Mouse (Mus musculus) heart, embryonic 16.5 days (tissue): ENCODE data around the gene Kcnh6. TPM values are rescaled to one million over a fixed set of nuclear protein-coding genes. Genes with fewer than 3 reads are reported as not detected.
"Not testable (repeated sequence)": the region's sequence is repeated elsewhere in the genome, so short reads cannot be mapped to it uniquely, and the experiment has no call there.

Source experiments
- ATAC-seq: fragments of 200-750 bp; cut with Nextera tagmentation; replicated peaks from 2 replicates; pipeline ENCODE4 v1.8.0; 2017; ENCODE audit warnings: moderate number of reproducible peaks; ENCODE audit not compliant: insufficient read depth, low FRiP score; ENCODE audit errors: extremely low read depth
- H3K27ac ChIP-seq: fragments of 300-500 bp; sonication (generic); 2 replicates; pipeline ENCODE4 v1.5.1; 2014; ENCODE audit warnings: mild to moderate bottlenecking, low read length, control low read depth, moderate library complexity
- H3K27me3 ChIP-seq: fragments of 300-500 bp; sonication (generic); 2 replicates; pipeline ENCODE4 v1.6.1; 2014; ENCODE audit warnings: low read length, mixed read lengths; ENCODE audit not compliant: control insufficient read depth, insufficient read depth
- H3K36me3 ChIP-seq: fragments of 300-500 bp; sonication (generic); 2 replicates; pipeline ENCODE4 v1.6.1; 2014; ENCODE audit not compliant: control insufficient read depth, insufficient read depth
- H3K4me1 ChIP-seq: fragments of 300-500 bp; sonication (generic); 2 replicates; pipeline ENCODE4 v1.6.1; 2014; ENCODE audit warnings: low read length, mixed read lengths; ENCODE audit not compliant: control insufficient read depth, insufficient read depth
- H3K4me2 ChIP-seq: fragments of 300-500 bp; sonication (generic); 2 replicates; pipeline ENCODE4 v1.6.1; 2014; ENCODE audit warnings: low read depth, mild to moderate bottlenecking, control low read depth, low read length
- H3K4me3 ChIP-seq: fragments of 300-500 bp; sonication (generic); 2 replicates; pipeline ENCODE4 v1.5.1; 2014; ENCODE audit warnings: mild to moderate bottlenecking, control low read depth, low read length
- H3K9ac ChIP-seq: fragments of 300-500 bp; sonication (generic); 2 replicates; pipeline ENCODE4 v1.6.1; 2014; ENCODE audit warnings: low read length, control low read depth
- H3K9me3 ChIP-seq: fragments of 300-500 bp; sonication (generic); replicated peaks from 2 replicates; pipeline ENCODE4 v1.6.1; 2016; ENCODE audit warnings: low read length; ENCODE audit not compliant: control insufficient read depth
- WGBS: fragments of 180-500 bp; shearing (Covaris S2); extraction: QIAGEN DNeasy Blood & Tissue Kit; methylation state at CpG from one replicate; pipeline ENCODE4 v1.1.7; 2014; 5-methylcytosine and 5-hydroxymethylcytosine counted together
- polyA plus RNA-seq: library from polyadenylated mRNA; unstranded; fragments of >200 nt; fragmentation: Nextera tagmentation; extraction: Ambion mirVana; gene quantifications from 2 replicates; pipeline ENCODE4 v1.2.1, GENCODE M21; 2015

Kcnh6 gene
- polyA plus RNA-seq, 1 experiment from 2014 or later = 0.35 TPM

DNA sequence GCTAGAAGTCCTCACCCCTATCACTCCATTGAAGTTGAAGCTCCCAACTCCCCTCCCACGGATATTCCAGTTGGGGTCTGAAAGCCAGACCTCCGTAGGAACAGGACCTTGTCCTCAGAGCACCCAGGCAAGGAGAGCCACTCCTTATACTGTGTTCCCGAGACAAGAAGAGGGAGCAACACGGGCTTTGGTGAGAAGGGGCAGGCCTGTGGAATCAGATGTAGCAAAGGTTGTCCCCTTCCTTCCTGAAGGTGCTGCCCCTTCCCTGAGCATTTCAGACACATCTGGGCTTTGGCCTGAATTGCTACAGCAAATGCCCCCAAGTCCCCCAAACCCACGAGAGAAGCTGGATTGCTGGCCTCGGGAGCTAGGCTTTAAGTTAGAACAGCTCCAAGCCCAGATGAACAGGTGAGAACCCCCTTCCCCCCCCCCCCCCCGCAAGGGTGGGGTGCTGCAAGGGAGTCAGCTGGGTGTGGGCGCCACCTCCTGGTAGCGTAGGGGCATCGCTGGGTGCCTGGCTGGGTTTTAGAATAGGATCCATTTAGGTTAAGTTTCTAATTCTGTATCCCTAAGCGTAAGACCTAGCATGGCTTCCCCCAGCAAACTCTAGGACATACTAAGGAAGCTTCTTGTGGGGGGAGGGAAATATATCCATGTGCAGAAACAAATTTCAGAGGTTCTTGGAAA, 18.7 kb downstream of the Kcnh6 start:
- no peaks in the 10 kb centered on the region for H3K9me3 ChIP-seq
- no peak overlapping the region for H3K4me3 ChIP-seq
- WGBS = 29% methylated on average over 11 of the region's 11 CpGs
- no peaks in the 10 kb centered on the region; the same call in 1 of the 2 replicates for H3K27me3 ChIP-seq
- no peaks in the 10 kb centered on the region for H3K4me1 ChIP-seq
- H3K4me2 ChIP-seq = no peak overlapping the region
- H3K9ac ChIP-seq = no peak overlapping the region
- ATAC-seq = no peak; the same call in 1 of the 2 replicates
- H3K27ac ChIP-seq = no peak overlapping the region
- no peaks in the 10 kb centered on the region for H3K36me3 ChIP-seq

DNA sequence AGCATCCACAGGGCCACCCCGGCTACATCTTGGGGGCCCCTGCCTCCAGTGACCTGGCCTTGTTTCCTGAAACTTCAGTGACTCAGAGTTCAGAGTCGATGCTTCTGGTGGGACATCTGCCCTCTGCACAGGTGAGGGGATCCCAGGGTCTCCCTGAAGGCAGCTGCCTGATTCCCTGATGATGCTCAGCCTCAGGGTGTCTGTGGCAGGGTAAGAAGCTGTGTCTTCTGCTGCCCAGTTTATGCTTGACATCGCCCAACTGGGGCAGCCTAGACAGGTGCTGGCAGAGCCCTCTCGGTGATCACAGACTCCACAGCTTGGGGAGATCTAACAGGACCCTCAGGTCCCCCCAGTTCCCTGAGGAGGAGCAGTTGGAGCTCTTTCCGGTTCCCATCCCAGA, 19.7 kb downstream of the Kcnh6 start:
- no peak overlapping the region for H3K27ac ChIP-seq
- H3K36me3 ChIP-seq = no peaks in the 10 kb centered on the region
- no peak overlapping the region for H3K4me3 ChIP-seq
- no peaks in the 10 kb centered on the region for H3K4me1 ChIP-seq
- H3K9ac ChIP-seq = no peak overlapping the region
- H3K9me3 ChIP-seq = no peaks in the 10 kb centered on the region
- 84% methylated on average over 5 of the region's 5 CpGs for WGBS
- H3K27me3 ChIP-seq = no peaks in the 10 kb centered on the region
- no peak for ATAC-seq
- H3K4me2 ChIP-seq = no peak overlapping the region

DNA sequence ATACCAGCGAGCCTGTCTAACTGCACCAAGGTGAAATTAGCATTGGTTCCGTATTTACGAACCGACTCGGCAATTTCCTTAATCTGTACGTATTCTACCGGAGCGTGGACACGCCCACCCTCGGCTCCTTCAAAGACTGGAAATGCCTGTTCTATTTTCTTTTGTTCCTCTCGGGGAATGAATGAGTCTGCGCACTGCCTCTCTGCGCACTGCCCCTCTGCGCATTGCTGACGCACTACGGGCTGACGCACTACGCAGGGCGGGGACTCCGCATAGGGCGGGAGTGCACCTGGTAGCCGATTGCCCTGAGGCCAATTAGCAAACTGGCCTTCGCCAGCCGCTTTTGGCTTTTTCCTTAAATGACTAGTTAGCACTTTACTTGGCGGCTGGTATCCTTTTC, 24.1 kb downstream of the Kcnh6 start:
- H3K36me3 ChIP-seq, H3K4me1 ChIP-seq, H3K9me3 ChIP-seq, H3K27ac ChIP-seq, ATAC-seq, H3K27me3 ChIP-seq: not testable (repeated sequence)
- 0 out of 2 replicates have a peak overlapping the region, but pooled peaks have one; percentile 34 for H3K9ac ChIP-seq
- peak overlapping the region; percentile 48 for H3K4me3 ChIP-seq
- 62% methylated on average over 4 of the region's 25 CpGs for WGBS
- peak overlapping the region; percentile 43; the same call in 1 of the 2 replicates for H3K4me2 ChIP-seq

GRCm38 (mm10) chr11:106033491-106033919, 25.6 kb downstream of the Kcnh6 start:
- WGBS = 35% methylated on average over 11 of the region's 11 CpGs
- 0 out of 2 replicates have a peak overlapping the region, but pooled peaks have one; percentile 39 for H3K9ac ChIP-seq
- peak overlapping the region; percentile 51 for H3K4me2 ChIP-seq
- H3K27me3 ChIP-seq = no peaks in the 10 kb centered on the region
- ATAC-seq = no peak
- no peaks in the 10 kb centered on the region for H3K36me3 ChIP-seq
- H3K4me3 ChIP-seq = peak overlapping the region; percentile 23
- H3K4me1 ChIP-seq = peaks cover 12% of the 10 kb centered on the region
- H3K9me3 ChIP-seq = no peaks in the 10 kb centered on the region
- H3K27ac ChIP-seq = peak overlapping the region; percentile 64

GRCm38 (mm10) chr11:106034986-106035385, 27.1 kb downstream of the Kcnh6 start:
- Histone ChIP-seq H3K9ac (no peak overlapping the region), H3K4me1 (peaks cover 15% of the 10 kb centered on the region), H3K9me3 (no peaks in the 10 kb centered on the region), H3K36me3 (no peaks in the 10 kb centered on the region), H3K4me2 (no peak overlapping the region), H3K4me3 (no peak overlapping the region), H3K27me3 (no peaks in the 10 kb centered on the region), H3K27ac (no peak overlapping the region)
- ATAC-seq = no peak
- 75% methylated on average over 9 of the region's 9 CpGs for WGBS

- peak within 1 kb of the TSS; percentile 90 for H3K4me2 ChIP-seq
- peak within 1 kb of the TSS; percentile 92 for H3K9ac ChIP-seq
- H3K4me1 ChIP-seq = peaks cover 15% of the 10 kb centered on the region
- H3K9me3 ChIP-seq = no peaks in the 10 kb centered on the region
- under 1% methylated on average over 64 of the region's 66 CpGs for WGBS
- H3K36me3 ChIP-seq = no peaks in the 10 kb centered on the region
- H3K4me3 ChIP-seq = peak within 1 kb of the TSS; percentile 95
- H3K27me3 ChIP-seq = no peaks in the 10 kb centered on the region
- peak within 1 kb of the TSS; percentile 90 for H3K27ac ChIP-seq
- ATAC-seq = peak; percentile 99
Measured at GRCm38 (mm10) chr11:106036548-106037417, 28.9 kb downstream of the Kcnh6 start, which contains the start of gene Dcaf7. Gene Dcaf7, plus strand, starts transcription at chr11:106036872.

- Histone ChIP-seq H3K9me3 (no peaks in the 10 kb centered on the region), H3K36me3 (no peaks in the 10 kb centered on the region), H3K27ac (peak overlapping the region; percentile 90), H3K4me2 (peak overlapping the region; percentile 90), H3K9ac (peak overlapping the region; percentile 92), H3K27me3 (no peaks in the 10 kb centered on the region), H3K4me3 (peak overlapping the region; percentile 95), H3K4me1 (peaks cover 15% of the 10 kb centered on the region)
- WGBS = 0% methylated on average over 13 of the region's 13 CpGs
- no peak for ATAC-seq
Measured at GRCm38 (mm10) chr11:106037418-106037751, 29.5 kb downstream of the Kcnh6 start.

DNA sequence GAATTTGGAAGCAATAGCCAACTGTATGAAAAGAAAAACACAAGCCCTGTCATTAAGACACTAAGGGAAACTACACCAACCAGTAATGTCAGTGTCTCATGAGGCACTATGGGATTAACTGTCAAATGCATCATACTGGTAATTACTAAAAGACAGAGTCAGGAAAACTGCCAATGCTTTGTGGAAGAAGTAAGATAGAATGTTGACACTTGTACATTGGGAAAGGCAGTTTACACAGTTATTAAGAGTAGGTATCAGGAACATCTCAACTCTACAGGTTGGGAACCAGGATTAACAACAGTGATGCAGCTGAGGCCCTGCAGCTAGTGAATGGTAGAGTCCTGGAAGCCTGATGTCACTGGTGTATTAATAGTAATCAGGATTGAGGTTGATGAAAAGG, 36.4 kb downstream of the Kcnh6 start:
- no peak overlapping the region for H3K4me2 ChIP-seq
- ATAC-seq = no peak
- 0 out of 2 replicates have a peak, but pooled peaks cover 2% of the 10 kb centered on the region for H3K4me1 ChIP-seq
- no peaks in the 10 kb centered on the region for H3K27me3 ChIP-seq
- no peak overlapping the region for H3K4me3 ChIP-seq
- H3K36me3 ChIP-seq = peaks cover 15% of the 10 kb centered on the region
- H3K9ac ChIP-seq = no peak overlapping the region
- H3K9me3 ChIP-seq = no peaks in the 10 kb centered on the region
- H3K27ac ChIP-seq = no peak overlapping the region

- H3K27me3 ChIP-seq = no peaks in the 10 kb centered on the region
- ATAC-seq = no peak
- no peak overlapping the region for H3K4me3 ChIP-seq
- H3K27ac ChIP-seq = no peak overlapping the region
- 83% methylated on average over 1 of the region's 1 CpGs for WGBS
- 0 out of 2 replicates have a peak, but pooled peaks cover 2% of the 10 kb centered on the region for H3K4me1 ChIP-seq
- H3K4me2 ChIP-seq = no peak overlapping the region
- H3K36me3 ChIP-seq = peaks cover 15% of the 10 kb centered on the region
- no peaks in the 10 kb centered on the region for H3K9me3 ChIP-seq
- H3K9ac ChIP-seq = no peak overlapping the region
Measured at GRCm38 (mm10) chr11:106045256-106045655, 37.3 kb downstream of the Kcnh6 start.
